Mouse (Mus musculus) liver, adult 2 months (tissue): Measurements from ENCODE around the gene Tmc3. TPM values are rescaled to one million over a fixed set of nuclear protein-coding genes. Genes with fewer than 3 reads are reported as not detected.

ENCODE experiments used
- DNase-seq: peaks from one replicate; pipeline ENCODE4 v3.0.0-alpha.2; 2011; ENCODE audit warnings: low read depth, low spot score; ENCODE audit errors: extremely low read depth
- H3K27ac ChIP-seq: fragments of 200-500 bp; replicated peaks from 2 replicates; pipeline ENCODE4 v1.5.1; 2012; ENCODE audit warnings: low read depth, mild to moderate bottlenecking, control low read depth, inconsistent platforms, low read length; ENCODE audit not compliant: insufficient read depth
- H3K27me3 ChIP-seq: fragments of 200-500 bp; 2 replicates; pipeline ENCODE4 v1.6.1; 2012; ENCODE audit warnings: mild to moderate bottlenecking, moderate library complexity, low read length, inconsistent platforms; ENCODE audit not compliant: control insufficient read depth, insufficient read depth
- H3K36me3 ChIP-seq: fragments of 200-500 bp; 2 replicates; pipeline ENCODE4 v1.6.1; 2012; ENCODE audit warnings: low read length, inconsistent platforms; ENCODE audit not compliant: control insufficient read depth, insufficient read depth
- H3K4me1 ChIP-seq: fragments of 200-500 bp; 2 replicates; pipeline ENCODE4 v1.6.1; 2011; ENCODE audit warnings: low read length; ENCODE audit not compliant: control insufficient read depth, insufficient read depth
- H3K4me3 ChIP-seq: fragments of 200-500 bp; 2 replicates; pipeline ENCODE4 v1.5.1; 2011; ENCODE audit warnings: low read depth, mild to moderate bottlenecking, control low read depth, low read length, moderate library complexity; ENCODE audit not compliant: insufficient read depth
- H3K79me2 ChIP-seq: fragments of 200-500 bp; 2 replicates; pipeline ENCODE4 v1.6.1; 2012; ENCODE audit warnings: inconsistent platforms, mild to moderate bottlenecking, low read length, moderate library complexity; ENCODE audit not compliant: control insufficient read depth, insufficient read depth
- H3K9ac ChIP-seq: fragments of 200-500 bp; 2 replicates; pipeline ENCODE4 v1.6.1; 2012; ENCODE audit warnings: low read depth, mild to moderate bottlenecking, control low read depth, inconsistent platforms, low read length
- CTCF ChIP-seq: fragments of 200-500 bp; IDR thresholded peaks from 2 replicates; pipeline ENCODE4 v1.5.1; 2011; ENCODE audit warnings: low read depth, low read length, control low read depth
- POLR2A ChIP-seq: fragments of 200-500 bp; IDR thresholded peaks from 2 replicates; pipeline ENCODE4 v1.6.1; 2011; ENCODE audit warnings: low read length, control low read depth; ENCODE audit not compliant: insufficient read depth; ENCODE audit errors: extremely low read depth
- WGBS: fragments of 180-500 bp; shearing (Covaris S2); methylation state at CpG from one replicate; pipeline ENCODE4 v1.1.7; 2018; 5-methylcytosine and 5-hydroxymethylcytosine counted together
- polyA plus RNA-seq: library from polyadenylated mRNA; depleted of rRNA; stranded (reverse); fragments of >200 nt; gene quantifications from 2 replicates; pipeline ENCODE4 v1.2.3, GENCODE M21; 2012
- total RNA-seq: library from RNA; depleted of rRNA; stranded (reverse); fragments of >200 nt; gene quantifications from 2 replicates; pipeline ENCODE4 v1.2.3, GENCODE M21; 2014

Tmc3 gene
- total and polyA plus RNA-seq, 2 experiments, result 0.15 to 0.28 TPM

DNA sequence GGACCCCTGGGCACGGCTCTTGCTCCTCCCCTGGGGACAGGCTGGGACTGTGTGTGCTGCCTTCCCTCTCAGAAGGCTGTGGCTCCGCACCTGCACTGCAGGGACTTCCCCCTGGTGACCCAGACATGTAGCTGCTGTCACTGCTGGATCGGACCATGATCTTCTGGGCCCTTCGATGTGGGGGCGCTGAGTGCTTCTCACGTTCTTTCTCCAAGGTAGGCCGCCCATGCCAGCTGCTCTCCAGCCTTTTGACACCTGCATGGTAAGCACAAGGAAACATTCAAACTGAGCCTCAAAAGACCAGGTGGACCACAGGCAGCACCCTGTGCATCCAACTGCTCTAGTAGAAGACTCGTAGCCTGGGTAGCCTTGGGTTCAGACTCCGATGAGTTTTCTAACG is 76.3 kb downstream of the Tmc3 start:
- Histone ChIP-seq H3K27me3 (no peaks in the 10 kb centered on the region), H3K79me2 (no peaks in the 10 kb centered on the region), H3K4me1 (no peaks in the 10 kb centered on the region; the same call in 1 of the 2 replicates), H3K4me3 (no peak overlapping the region), H3K27ac (no peak overlapping the region), H3K9ac (no peak overlapping the region), H3K36me3 (no peaks in the 10 kb centered on the region)
- DNase-seq, result no peak
- WGBS, result 94% methylated on average over 10 of the region's 10 CpGs
- no peak for TF ChIP-seq CTCF
- TF ChIP-seq POLR2A, result no peak

DNA sequence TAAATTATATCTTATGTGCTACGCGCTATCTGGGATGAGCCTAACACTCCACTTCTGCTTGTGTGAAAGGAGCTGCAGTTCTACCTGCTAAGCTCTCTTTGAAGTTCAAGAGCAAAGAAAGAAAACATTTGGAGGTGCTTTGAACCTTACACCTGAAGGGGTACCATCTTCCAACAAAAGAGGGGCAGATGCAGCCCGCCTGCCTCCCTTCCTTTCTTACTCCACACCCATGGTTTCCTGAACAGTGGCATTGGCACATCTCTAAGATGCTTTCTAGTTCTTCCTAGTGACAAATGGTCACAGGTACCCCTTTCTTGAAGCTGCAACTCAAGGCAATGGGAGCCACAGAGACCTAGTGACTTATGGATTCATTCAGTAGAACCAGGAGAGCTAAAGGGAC is 77.0 kb downstream of the Tmc3 start:
- no peak overlapping the region for H3K4me3 ChIP-seq
- TF ChIP-seq CTCF (no peak), POLR2A (no peak)
- H3K27me3 ChIP-seq, result no peaks in the 10 kb centered on the region
- DNase-seq, result no peak
- no peaks in the 10 kb centered on the region for H3K79me2 ChIP-seq
- no peaks in the 10 kb centered on the region; the same call in 1 of the 2 replicates for H3K4me1 ChIP-seq
- WGBS, result 95% methylated on average over 3 of the region's 3 CpGs
- H3K36me3 ChIP-seq, result no peaks in the 10 kb centered on the region
- no peak overlapping the region for H3K9ac ChIP-seq
- H3K27ac ChIP-seq, result no peak overlapping the region

DNA sequence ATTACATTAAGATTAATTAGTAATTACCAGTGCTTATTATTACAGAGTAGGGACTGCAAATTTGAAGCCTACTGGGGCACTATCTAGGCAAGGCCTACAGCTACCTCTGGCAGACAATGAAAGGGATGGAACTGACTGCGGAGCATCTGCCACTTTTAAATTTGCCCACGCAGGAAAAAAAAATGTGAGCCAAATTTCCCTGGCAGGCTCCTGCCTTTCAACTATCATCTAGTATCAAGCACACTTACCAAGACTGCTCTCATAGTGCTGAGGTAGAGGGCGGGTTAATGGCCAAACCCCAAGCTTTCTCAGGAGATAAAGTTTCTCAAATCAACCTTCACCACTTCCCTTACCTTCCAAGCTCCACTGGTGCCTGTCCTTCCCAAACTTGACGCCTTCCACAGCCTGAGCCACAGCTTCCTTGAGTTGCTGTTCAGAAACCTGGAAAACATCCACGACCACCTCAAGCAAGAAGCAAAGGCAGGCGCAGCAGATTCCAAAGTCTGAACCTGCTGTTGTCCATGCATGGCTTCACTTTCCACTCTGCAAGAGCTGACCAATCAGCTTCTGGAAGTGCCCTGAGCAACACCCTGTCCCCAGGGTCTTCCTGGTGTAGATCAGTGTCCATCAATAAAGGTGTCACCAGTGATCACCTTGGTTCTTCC is 78.1 kb downstream of the Tmc3 start:
- TF ChIP-seq POLR2A (no peak), CTCF (no peak)
- no peak for DNase-seq
- Histone ChIP-seq H3K4me3 (no peak overlapping the region), H3K36me3 (no peaks in the 10 kb centered on the region), H3K27me3 (no peaks in the 10 kb centered on the region), H3K9ac (no peak overlapping the region), H3K79me2 (no peaks in the 10 kb centered on the region), H3K4me1 (no peaks in the 10 kb centered on the region; the same call in 1 of the 2 replicates), H3K27ac (no peak overlapping the region)
- 90% methylated on average over 6 of the region's 6 CpGs for WGBS

DNA sequence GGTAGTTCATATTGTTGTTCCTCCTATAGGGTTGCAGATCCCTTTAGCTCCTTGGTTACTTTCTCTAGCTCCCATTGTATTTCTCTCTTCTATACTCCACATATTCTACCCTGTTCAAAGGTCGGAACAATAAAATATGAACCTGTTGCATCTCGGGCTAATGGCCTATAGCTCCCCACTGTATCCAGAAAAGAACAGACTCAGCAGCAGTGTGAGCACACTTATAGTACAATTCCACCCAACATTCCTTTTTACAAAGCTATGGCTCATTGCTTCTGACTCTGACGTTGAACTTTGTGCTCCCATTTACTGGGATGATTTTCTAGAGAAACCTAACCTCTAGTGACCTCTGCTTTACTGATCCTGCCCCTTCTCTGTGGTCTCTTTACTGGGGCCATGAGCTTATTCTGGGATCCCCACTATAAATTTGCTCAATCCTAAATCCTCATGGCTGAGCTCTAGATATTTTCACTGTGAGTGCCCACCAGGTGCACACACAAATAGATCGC is 81.4 kb downstream of the Tmc3 start:
- Histone ChIP-seq H3K4me3 (no peak overlapping the region), H3K79me2 (no peaks in the 10 kb centered on the region), H3K27me3 (no peaks in the 10 kb centered on the region), H3K9ac (no peak overlapping the region), H3K4me1 (no peaks in the 10 kb centered on the region), H3K36me3 (no peaks in the 10 kb centered on the region), H3K27ac (no peak overlapping the region)
- DNase-seq, result no peak
- WGBS, result 84% methylated on average over 4 of the region's 4 CpGs
- TF ChIP-seq CTCF (no peak), POLR2A (no peak)

DNA sequence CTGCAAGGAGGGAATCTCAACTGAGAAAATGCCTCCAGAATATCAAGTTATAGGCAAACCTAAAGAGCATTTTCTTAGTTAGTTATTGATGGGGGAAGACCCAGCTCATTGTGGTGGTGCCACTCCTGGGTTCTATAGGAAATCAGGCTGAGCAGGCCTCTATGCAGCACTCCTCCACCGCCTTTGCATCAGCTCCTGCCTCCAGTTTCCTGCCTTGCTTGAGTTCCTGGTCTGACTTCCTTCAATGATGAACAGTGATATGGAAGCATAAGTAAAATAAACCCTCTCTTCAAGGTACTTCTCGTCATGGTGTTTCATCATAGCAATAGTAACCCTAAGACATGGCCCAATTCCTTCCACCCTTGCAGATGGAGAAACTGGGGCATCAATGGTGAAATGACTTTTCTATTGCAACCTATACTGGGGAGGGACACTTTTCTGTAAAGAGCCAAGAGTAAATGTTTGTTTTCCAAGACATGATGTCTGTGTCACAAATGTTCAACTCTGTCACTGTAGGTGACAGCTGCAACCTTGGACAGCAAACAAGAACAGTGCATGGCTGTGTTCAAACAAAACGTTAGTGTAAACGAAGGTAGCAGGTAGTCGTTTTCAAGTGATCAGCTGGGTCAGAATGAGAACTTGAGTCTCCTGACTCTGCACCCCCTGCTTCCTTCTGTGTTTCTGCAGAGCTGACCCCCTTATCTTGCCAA is 83.4 kb downstream of the Tmc3 start:
- Histone ChIP-seq H3K4me3 (no peak overlapping the region), H3K79me2 (no peaks in the 10 kb centered on the region), H3K9ac (no peak overlapping the region), H3K36me3 (no peaks in the 10 kb centered on the region), H3K4me1 (no peaks in the 10 kb centered on the region), H3K27ac (no peak overlapping the region), H3K27me3 (no peaks in the 10 kb centered on the region)
- TF ChIP-seq POLR2A (no peak), CTCF (no peak)
- 53% methylated on average over 5 of the region's 5 CpGs for WGBS
- DNase-seq, result no peak

DNA sequence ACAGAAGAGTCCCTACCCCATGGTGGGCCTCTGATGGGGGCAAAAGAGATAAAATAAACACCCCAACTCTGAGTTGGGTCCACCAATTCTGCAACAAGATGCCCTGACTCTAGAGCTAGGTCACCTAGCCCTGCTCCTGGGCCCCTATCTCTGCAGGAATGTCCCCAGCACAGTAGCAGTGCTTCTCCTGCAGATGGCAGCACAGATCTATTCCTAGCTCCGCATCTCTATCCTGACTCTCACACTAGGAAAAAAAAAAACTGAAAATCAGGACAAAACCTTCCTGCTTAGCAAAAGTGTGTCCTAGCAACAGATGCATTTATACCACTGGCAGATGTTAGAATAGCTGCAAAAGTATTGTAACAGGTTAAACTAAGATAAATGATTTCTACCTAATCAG is 84.0 kb downstream of the Tmc3 start:
- Histone ChIP-seq H3K4me1 (no peaks in the 10 kb centered on the region), H3K9ac (no peak overlapping the region), H3K79me2 (no peaks in the 10 kb centered on the region), H3K27me3 (no peaks in the 10 kb centered on the region), H3K27ac (no peak overlapping the region), H3K36me3 (no peaks in the 10 kb centered on the region), H3K4me3 (no peak overlapping the region)
- TF ChIP-seq CTCF, result peak; percentile 80
- no peak for TF ChIP-seq POLR2A
- no peak for DNase-seq
- 21% methylated on average over 1 of the region's 1 CpGs for WGBS
